In genomic region chr19:17150064-17150463, GRCm38 (mm10) we compare ENCODE assay signal across 28 mouse cellular contexts.
DNase-seq lines count a peak whose midpoint lies in the region; ATAC-seq lines count a peak whose summit lies in the region.
"Had no signal": no experiment of that assay in that cellular context is flagged by ENCODE, and none has a peak within 500 bp of the region (broad histone marks: within the 10 kb centered on the region; RNA-seq: fewer than 3 reads in every experiment).

No protein-coding gene starts in this region.

- peak; percentile 80 for DNase-seq in heart, adult 11 months
- DNase-seq in heart, embryonic 10.5 days (ENCODE audit: low spot score): no peak
- DNase-seq in 416B (ENCODE audit: low read depth): peak; percentile 81
- no peak for DNase-seq in urinary bladder, adult 2 months (ENCODE audit: low spot score)
- DNase-seq: adrenal gland, postnatal 10 days; adrenal gland, postnatal 36 days; cerebellum, adult 11 months; cerebellum, adult 2 months; cerebellum, adult 9-11 months; cerebellum, postnatal 25 days; embryo, embryonic 11 days; gastrocnemius, postnatal 25 days; heart, postnatal 10 days; heart, postnatal 36 days had no signal

- no peaks in the 10 kb centered on the region for H3K4me1 ChIP-seq in heart, embryonic 10.5 days
- H3K4me1 ChIP-seq: embryonic facial prominence, embryonic 10.5 days; embryonic facial prominence, embryonic 13.5 days; forebrain, embryonic 12.5 days; forebrain, embryonic 15.5 days; heart, embryonic 12.5 days; heart, embryonic 15.5 days; hindbrain, embryonic 10.5 days; hindbrain, embryonic 13.5 days; intestine, embryonic 15.5 days had no signal

- ATAC-seq in granulocyte monocyte progenitor cell, adult 5-6 weeks (replicated peaks; ENCODE audit: poor library complexity, severe bottlenecking): peak; percentile 93
- no peak for ATAC-seq in cerebellum, adult (ENCODE audit: insufficient number of reproducible peaks, low FRiP score, low TSS enrichment)
- ATAC-seq: CD4-positive, CD25-positive, alpha-beta regulatory T cell, adult 4 months; forebrain, embryonic 15.5 days; hindbrain, embryonic 16.5 days; intestine, embryonic 15.5 days had no signal

- H3K36me3 ChIP-seq in heart, embryonic 10.5 days: no peaks in the 10 kb centered on the region
- H3K36me3 ChIP-seq: embryonic facial prominence, embryonic 10.5 days; embryonic facial prominence, embryonic 13.5 days; forebrain, embryonic 12.5 days; forebrain, embryonic 15.5 days; heart, embryonic 12.5 days; heart, embryonic 15.5 days; hindbrain, embryonic 10.5 days; hindbrain, embryonic 13.5 days; intestine, embryonic 15.5 days had no signal

- no peak overlapping the region for H3K27ac ChIP-seq in heart, embryonic 10.5 days
- H3K27ac ChIP-seq: embryonic facial prominence, embryonic 10.5 days; embryonic facial prominence, embryonic 13.5 days; forebrain, embryonic 12.5 days; forebrain, embryonic 15.5 days; heart, embryonic 15.5 days; hindbrain, embryonic 10.5 days; hindbrain, embryonic 13.5 days; intestine, embryonic 15.5 days had no signal

- no peak overlapping the region for H3K4me3 ChIP-seq in heart, embryonic 10.5 days
- H3K4me3 ChIP-seq: embryonic facial prominence, embryonic 10.5 days; embryonic facial prominence, embryonic 13.5 days; erythroblast, embryonic 14.5 days; forebrain, embryonic 12.5 days; forebrain, embryonic 15.5 days; heart, embryonic 12.5 days; heart, embryonic 15.5 days; hindbrain, embryonic 10.5 days; hindbrain, embryonic 13.5 days; intestine, embryonic 15.5 days had no signal

- no peaks in the 10 kb centered on the region for H3K27me3 ChIP-seq in heart, embryonic 10.5 days (ENCODE audit: insufficient read depth, poor library complexity, severe bottlenecking)
- H3K27me3 ChIP-seq: embryonic facial prominence, embryonic 13.5 days; forebrain, embryonic 12.5 days; forebrain, embryonic 15.5 days; heart, embryonic 12.5 days; heart, embryonic 15.5 days; hindbrain, embryonic 13.5 days; intestine, embryonic 15.5 days had no signal

- 85% methylated on average over 7 of the region's 7 CpGs for WGBS in heart, embryonic 10.5 days

- H3K9me3 ChIP-seq in heart, embryonic 10.5 days: no peaks in the 10 kb centered on the region
- H3K9me3 ChIP-seq: embryonic facial prominence, embryonic 10.5 days; embryonic facial prominence, embryonic 13.5 days; forebrain, embryonic 12.5 days; forebrain, embryonic 15.5 days; heart, embryonic 12.5 days; heart, embryonic 15.5 days; hindbrain, embryonic 10.5 days; hindbrain, embryonic 13.5 days; intestine, embryonic 15.5 days had no signal

Comparison
In these comparisons a context has a peak if more than half of its experiments do, and no peak if none do; other contexts are left out.
1. DNase-seq: peak in heart, adult 11 months (single experiment) and 416B (single experiment); none in heart, embryonic 10.5 days (single experiment) and urinary bladder, adult 2 months (single experiment).